Mouse (Mus musculus): ENCODE measurements around the gene Sept11.

DNA sequence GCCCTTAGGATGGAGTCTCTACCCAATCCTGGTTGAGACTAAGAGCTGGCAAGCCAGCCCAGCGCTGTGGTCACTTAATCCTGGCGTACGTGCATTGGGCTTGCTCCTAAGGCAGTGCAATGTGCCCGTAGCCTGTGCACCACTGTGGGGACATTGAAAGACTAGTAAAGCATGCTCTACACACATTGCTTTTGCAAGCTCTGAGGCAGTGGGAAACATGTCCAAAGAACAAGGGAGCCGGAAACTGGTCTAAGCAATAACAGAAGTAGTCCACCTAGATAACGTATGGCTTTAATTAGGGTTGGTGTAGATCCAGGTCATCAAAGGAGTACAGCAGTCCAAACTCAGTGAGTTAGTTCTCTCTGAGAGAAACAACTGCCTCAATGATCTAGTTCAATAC, 75.4 kb downstream of the Sept11 start:
- TF ChIP-seq MAX (IDR thresholded peaks at IDR 0.05; ENCODE audit: low read length) (no peak), CTCF (conservative IDR thresholded peaks at IDR 0.05 in 1 of 2, IDR thresholded peaks at IDR 0.05 in 1 of 2; ENCODE audit: low read depth in 2 of 2, low read length in 2 of 2) (no peak), ZMIZ1 (IDR thresholded peaks at IDR 0.05; ENCODE audit: low read depth, low read length) (no peak), TCF12 (IDR thresholded peaks at IDR 0.05; ENCODE audit: low read depth, low read length) (no peak), JUND (conservative IDR thresholded peaks at IDR 0.05; ENCODE audit: low read depth, low read length) (no peak), POLR2A (IDR thresholded peaks at IDR 0.05; ENCODE audit: low read depth, low read length) (no peak), MEF2A (IDR thresholded peaks at IDR 0.05; ENCODE audit: borderline replicate concordance, low read depth, low read length) (no peak)

Measured in CH12.LX (cell line).